Comparison of ENCODE assay signal across 8 mouse cellular contexts in genomic region chr9:54764561-54765217, GRCm38 (mm10). TPM values are rescaled to one million over a fixed set of nuclear protein-coding genes. Genes with fewer than 3 reads are reported as not detected.
DNase-seq lines count a peak whose midpoint lies in the region; ATAC-seq and TF ChIP-seq lines count a peak whose summit lies in the region.

TSS of gene Crabp1 (plus strand) at chr9:54764748.

- WGBS in kidney, embryonic 14.5 days = under 1% methylated on average over 34 of the region's 45 CpGs
- under 1% methylated on average over 41 of the region's 45 CpGs for WGBS in embryonic facial prominence, embryonic 15.5 days
- 1% methylated on average over 45 of the region's 45 CpGs for WGBS in limb, embryonic 15.5 days
- under 1% methylated on average over 38 of the region's 45 CpGs for WGBS in stomach, postnatal 0 days

- peak within 1 kb of the TSS; percentile 50 for H3K4me3 ChIP-seq in kidney, embryonic 14.5 days (ENCODE audit: low read length)
- peak within 1 kb of the TSS; percentile 51 for H3K4me3 ChIP-seq in embryonic facial prominence, embryonic 15.5 days (replicated peaks)
- peak within 1 kb of the TSS; percentile 53 for H3K4me3 ChIP-seq in limb, embryonic 15.5 days
- peak within 1 kb of the TSS; percentile 32 for H3K4me3 ChIP-seq in stomach, postnatal 0 days (ENCODE audit: low read depth, low read length)

- H3K4me2 ChIP-seq in kidney, embryonic 14.5 days (replicated peaks; ENCODE audit: low read depth, low read length) = peak within 1 kb of the TSS; percentile 71
- H3K4me2 ChIP-seq in embryonic facial prominence, embryonic 15.5 days (replicated peaks) = peak within 1 kb of the TSS; percentile 89
- H3K4me2 ChIP-seq in limb, embryonic 15.5 days = peak within 1 kb of the TSS; percentile 88
- H3K4me2 ChIP-seq in stomach, postnatal 0 days (replicated peaks; ENCODE audit: low read depth) = peak within 1 kb of the TSS; percentile 53

- H3K27me3 ChIP-seq in kidney, embryonic 14.5 days (ENCODE audit: control insufficient read depth, insufficient read depth, low read length) = peaks cover 33% of the 10 kb centered on the region
- H3K27me3 ChIP-seq in embryonic facial prominence, embryonic 15.5 days = peaks cover 37% of the 10 kb centered on the region
- H3K27me3 ChIP-seq in limb, embryonic 15.5 days = peaks cover 36% of the 10 kb centered on the region
- H3K27me3 ChIP-seq in stomach, postnatal 0 days (ENCODE audit: control insufficient read depth, insufficient read depth, low read length) = peaks cover 11% of the 10 kb centered on the region; the same call in 1 of the 2 replicates

- no peak for TF ChIP-seq EP300 in stomach, postnatal 0 days (optimal IDR thresholded peaks at IDR 0.05)

- H3K9me3 ChIP-seq in kidney, embryonic 14.5 days (ENCODE audit: control insufficient read depth, low read length) = no peaks in the 10 kb centered on the region
- H3K9me3 ChIP-seq in embryonic facial prominence, embryonic 15.5 days (replicated peaks) = no peaks in the 10 kb centered on the region
- no peaks in the 10 kb centered on the region for H3K9me3 ChIP-seq in limb, embryonic 15.5 days
- H3K9me3 ChIP-seq in stomach, postnatal 0 days (ENCODE audit: control insufficient read depth, low read length) = no peaks in the 10 kb centered on the region

- H3K4me1 ChIP-seq in kidney, embryonic 14.5 days (ENCODE audit: control insufficient read depth, insufficient read depth, low read length) = peaks cover 24% of the 10 kb centered on the region
- H3K4me1 ChIP-seq in embryonic facial prominence, embryonic 15.5 days = peaks cover 20% of the 10 kb centered on the region
- H3K4me1 ChIP-seq in limb, embryonic 15.5 days = peaks cover 18% of the 10 kb centered on the region
- 0 out of 2 replicates have a peak, but pooled peaks cover 4% of the 10 kb centered on the region for H3K4me1 ChIP-seq in stomach, postnatal 0 days (replicated peaks; ENCODE audit: control insufficient read depth, insufficient read depth)

- TF ChIP-seq CTCF in stomach, postnatal 0 days (IDR thresholded peaks at IDR 0.05; ENCODE audit: low read depth) = no peak

- peak within 1 kb of the TSS; percentile 37; the same call in 1 of the 2 replicates for H3K9ac ChIP-seq in kidney, embryonic 14.5 days (ENCODE audit: low read depth, low read length)
- H3K9ac ChIP-seq in embryonic facial prominence, embryonic 15.5 days = peak within 1 kb of the TSS; percentile 24
- H3K9ac ChIP-seq in limb, embryonic 15.5 days = peak within 1 kb of the TSS; percentile 48
- no peak within 1 kb of the TSS for H3K9ac ChIP-seq in stomach, postnatal 0 days (ENCODE audit: low read length)

- no peaks in the 10 kb centered on the region for H3K36me3 ChIP-seq in kidney, embryonic 14.5 days (ENCODE audit: control insufficient read depth, insufficient read depth, low read length)
- no peaks in the 10 kb centered on the region for H3K36me3 ChIP-seq in embryonic facial prominence, embryonic 15.5 days
- H3K36me3 ChIP-seq in limb, embryonic 15.5 days = 0 out of 2 replicates have a peak, but pooled peaks cover 3% of the 10 kb centered on the region
- H3K36me3 ChIP-seq in stomach, postnatal 0 days (ENCODE audit: control insufficient read depth, insufficient read depth, low read length) = no peaks in the 10 kb centered on the region

- H3K27ac ChIP-seq in kidney, embryonic 14.5 days (ENCODE audit: low read depth, low read length) = no peak within 1 kb of the TSS
- no peak within 1 kb of the TSS for H3K27ac ChIP-seq in embryonic facial prominence, embryonic 15.5 days (replicated peaks)
- H3K27ac ChIP-seq in limb, embryonic 15.5 days = peak within 1 kb of the TSS; percentile 54; the same call in 1 of the 2 replicates
- no peak within 1 kb of the TSS for H3K27ac ChIP-seq in stomach, postnatal 0 days (replicated peaks)

- no peak for DNase-seq in kidney, adult 8-10 months
- DNase-seq in ZHBTc4 (ENCODE audit: low read depth, low spot score) = peak; percentile 79
- DNase-seq in stomach, postnatal 0 days (ENCODE audit: low spot score) = no peak
- DNase-seq in urinary bladder, postnatal 25 days (ENCODE audit: low spot score) = no peak
- no peak for DNase-seq in layer of hippocampus, adult 11-12 months (ENCODE audit: low spot score)

- ATAC-seq in kidney, embryonic 14.5 days (ENCODE audit: low FRiP score, low TSS enrichment) = peak; percentile 43
- ATAC-seq in embryonic facial prominence, embryonic 15.5 days (ENCODE audit: insufficient number of reproducible peaks, low FRiP score, low TSS enrichment, low read depth) = peak; percentile 84
- peak; percentile 75 for ATAC-seq in limb, embryonic 15.5 days (ENCODE audit: insufficient number of reproducible peaks, low FRiP score, low TSS enrichment, low read depth)
- peak; percentile 38; the same call in 1 of the 2 replicates for ATAC-seq in stomach, postnatal 0 days (ENCODE audit: low FRiP score, low TSS enrichment)

RNA-seq across cellular contexts. Expression of gene Crabp1, which starts in this region (rescaled TPM):
- 103 and 140 TPM in 2 replicates for polyA plus RNA-seq in kidney, embryonic 14.5 days (2014; fragmentation: Nextera tagmentation; extraction: Ambion mirVana)
- polyA plus RNA-seq in embryonic facial prominence, embryonic 15.5 days (2015; fragmentation: Nextera tagmentation; extraction: Ambion mirVana) = 472 and 489 TPM in 2 replicates
- 582 and 638 TPM in 2 replicates for polyA plus RNA-seq in limb, embryonic 15.5 days (2015; fragmentation: Nextera tagmentation; extraction: Ambion mirVana)
- 2.8 and 4.1 TPM in 2 replicates for polyA plus RNA-seq in stomach, postnatal 0 days (2015; fragmentation: Nextera tagmentation; extraction: Ambion mirVana)

Comparison
In these comparisons a context has a peak if more than half of its experiments do, and no peak if none do; other contexts are left out.
1. RNA of gene Crabp1 (polyA plus RNA-seq): 582 to 638 TPM in limb, embryonic 15.5 days, 472 to 489 TPM in embryonic facial prominence, embryonic 15.5 days and 103 to 140 TPM in kidney, embryonic 14.5 days; 2.8 to 4.1 TPM in stomach, postnatal 0 days; every median in the first group is over 10 times any median in the second.
2. Peak in every context shown above with its lines, with median percentiles within 50 percentile points of each other: ATAC-seq, H3K4me2 ChIP-seq and H3K4me3 ChIP-seq.